Mouse (Mus musculus) liver, embryonic 14.5 days (tissue): ENCODE measurements around the gene Myl4. TPM values are rescaled to one million over a fixed set of nuclear protein-coding genes. Genes with fewer than 3 reads are reported as not detected.

Experiments used
- ATAC-seq: fragments of 200-750 bp; cut with Nextera tagmentation; 2 replicates; pipeline ENCODE4 v1.8.0; 2017; ENCODE audit warnings: moderate number of reproducible peaks, mild to moderate bottlenecking, moderate library complexity; ENCODE audit not compliant: insufficient read depth
- DNase-seq, 3 experiments: peaks; one replicate each; pipeline ENCODE4 v3.0.0-alpha.2; 2012 to 2013; ENCODE audit warnings: low read depth in 3 of 3, low spot score in 3 of 3
- H3K27ac ChIP-seq: fragments of 300-500 bp; sonication (generic); 2 replicates; pipeline ENCODE4 v1.5.1; 2014; ENCODE audit warnings: moderate library complexity, mild to moderate bottlenecking, control low read depth, inconsistent platforms
- H3K27me3 ChIP-seq: fragments of 300-500 bp; sonication (generic); 2 replicates; pipeline ENCODE4 v1.6.1; 2014; ENCODE audit warnings: mild to moderate bottlenecking, low read length, moderate library complexity; ENCODE audit not compliant: control insufficient read depth, insufficient read depth
- H3K36me3 ChIP-seq: fragments of 300-500 bp; sonication (generic); replicated peaks from 2 replicates; pipeline ENCODE4 v1.6.1; 2014; ENCODE audit warnings: low read depth; ENCODE audit not compliant: control insufficient read depth, insufficient read depth
- H3K4me1 ChIP-seq, 2 experiments: fragments of 200-500 bp in 1 of 2; fragments of 300-500 bp in 1 of 2; sonication (generic) in 1 of 2; replicated peaks; 2 replicates each; pipeline ENCODE4 v1.6.1; 2012 to 2014; ENCODE audit warnings: antibody characterized with exemption in 1 of 2, inconsistent platforms in 1 of 2, low read length in 1 of 2; ENCODE audit not compliant: control insufficient read depth in 2 of 2, insufficient read depth in 2 of 2
- H3K4me2 ChIP-seq: fragments of 300-500 bp; sonication (generic); 2 replicates; pipeline ENCODE4 v1.6.1; 2014; ENCODE audit warnings: low read depth, mild to moderate bottlenecking, control low read depth, moderate library complexity
- H3K4me3 ChIP-seq, 2 experiments: fragments of 200-500 bp in 1 of 2; fragments of 300-500 bp in 1 of 2; sonication (generic) in 1 of 2; 2 replicates each; pipeline ENCODE4 v1.5.1; 2012 to 2014; ENCODE audit warnings: low read depth in 2 of 2, low read length in 2 of 2, mild to moderate bottlenecking in 2 of 2, control low read depth in 1 of 2, inconsistent platforms in 1 of 2, moderate library complexity in 1 of 2; ENCODE audit not compliant: insufficient read depth in 1 of 2
- H3K9ac ChIP-seq: fragments of 300-500 bp; sonication (generic); replicated peaks from 2 replicates; pipeline ENCODE4 v1.6.1; 2014; ENCODE audit warnings: mild to moderate bottlenecking, control low read depth, moderate library complexity
- H3K9me3 ChIP-seq: fragments of 300-500 bp; sonication (generic); 2 replicates; pipeline ENCODE4 v1.6.1; 2016; ENCODE audit warnings: low read length, mixed read lengths; ENCODE audit not compliant: control insufficient read depth
- CTCF ChIP-seq: IDR thresholded peaks from 2 replicates; pipeline ENCODE4 v1.5.1; 2016; ENCODE audit warnings: antibody characterized with exemption, low read depth, control low read depth
- EP300 ChIP-seq: IDR thresholded peaks from 2 replicates; pipeline ENCODE4 v1.6.1; 2016; ENCODE audit warnings: antibody characterized with exemption, low read depth
- WGBS: fragments of 180-500 bp; shearing (Covaris S2); extraction: QIAGEN DNeasy Blood & Tissue Kit; methylation state at CpG from one replicate; pipeline ENCODE4 v1.1.7; 2014; ENCODE audit not compliant: insufficient replicate concordance; 5-methylcytosine and 5-hydroxymethylcytosine counted together
- polyA plus RNA-seq, 2 experiments: library from polyadenylated mRNA; depleted of rRNA in 1 of 2; stranded (reverse) in 1 of 2; unstranded in 1 of 2; fragments of >200 nt; fragmentation: Nextera tagmentation in 1 of 2; extraction: Ambion mirVana in 1 of 2; gene quantifications; 2 replicates each; pipeline versions ENCODE4 v1.2.1 to v1.2.3; 2012 to 2014

The Myl4 gene
- polyA plus RNA-seq, 2 experiments = 0.50 to 0.51 TPM

- Histone ChIP-seq H3K4me3 (no peak overlapping the region), H3K4me1 (no peaks in the 10 kb centered on the region), H3K27ac (no peak overlapping the region), H3K4me2 (no peak overlapping the region), H3K27me3 (no peaks in the 10 kb centered on the region), H3K9ac (no peak overlapping the region), H3K36me3 (no peaks in the 10 kb centered on the region), H3K9me3 (no peaks in the 10 kb centered on the region)
- 61% methylated on average over 5 of the region's 5 CpGs for WGBS
- TF ChIP-seq CTCF (no peak), EP300 (no peak)
- no peak for DNase-seq
- ATAC-seq = no peak
Measured at GRCm38 (mm10) chr11:104638006-104638405, 87.5 kb downstream of the Myl4 start.

- Histone ChIP-seq H3K9ac (no peak overlapping the region), H3K9me3 (no peaks in the 10 kb centered on the region), H3K27ac (no peak overlapping the region), H3K4me3 (no peak overlapping the region), H3K27me3 (no peaks in the 10 kb centered on the region), H3K4me2 (no peak overlapping the region), H3K36me3 (no peaks in the 10 kb centered on the region), H3K4me1 (no peaks in the 10 kb centered on the region)
- 16% methylated on average over 2 of the region's 2 CpGs for WGBS
- ATAC-seq (no peak), DNase-seq (no peak)
- TF ChIP-seq EP300 (no peak), CTCF (no peak)
Measured at GRCm38 (mm10) chr11:104638906-104639305, 88.4 kb downstream of the Myl4 start.

DNA sequence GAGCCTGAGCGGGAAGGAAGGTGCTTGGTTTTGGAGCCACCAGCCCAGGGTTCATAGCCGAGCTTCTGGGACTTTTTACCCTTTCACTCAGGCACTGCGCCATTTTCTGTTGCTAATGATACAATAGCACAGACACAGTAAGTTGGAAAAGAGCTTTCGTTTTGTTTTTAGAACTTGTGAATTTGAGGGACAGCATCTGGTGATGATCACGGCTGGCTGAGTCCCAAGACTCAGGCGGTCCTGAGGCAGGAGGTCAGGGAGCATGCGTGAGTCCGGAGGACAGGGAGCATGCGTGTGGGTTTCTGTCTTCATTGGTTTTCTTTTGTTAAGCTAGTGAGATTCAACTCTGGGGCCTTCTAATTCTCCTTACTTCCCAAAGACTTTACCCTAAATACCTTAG is 89.2 kb downstream of the Myl4 start:
- Histone ChIP-seq H3K36me3 (no peaks in the 10 kb centered on the region), H3K4me1 (no peaks in the 10 kb centered on the region), H3K9me3 (no peaks in the 10 kb centered on the region), H3K27ac (no peak overlapping the region), H3K9ac (no peak overlapping the region), H3K4me3 (no peak overlapping the region), H3K27me3 (no peaks in the 10 kb centered on the region), H3K4me2 (no peak overlapping the region)
- 78% methylated on average over 9 of the region's 9 CpGs for WGBS
- no peak for DNase-seq
- no peak for ATAC-seq
- TF ChIP-seq EP300 = no peak
- no peak for TF ChIP-seq CTCF

DNA sequence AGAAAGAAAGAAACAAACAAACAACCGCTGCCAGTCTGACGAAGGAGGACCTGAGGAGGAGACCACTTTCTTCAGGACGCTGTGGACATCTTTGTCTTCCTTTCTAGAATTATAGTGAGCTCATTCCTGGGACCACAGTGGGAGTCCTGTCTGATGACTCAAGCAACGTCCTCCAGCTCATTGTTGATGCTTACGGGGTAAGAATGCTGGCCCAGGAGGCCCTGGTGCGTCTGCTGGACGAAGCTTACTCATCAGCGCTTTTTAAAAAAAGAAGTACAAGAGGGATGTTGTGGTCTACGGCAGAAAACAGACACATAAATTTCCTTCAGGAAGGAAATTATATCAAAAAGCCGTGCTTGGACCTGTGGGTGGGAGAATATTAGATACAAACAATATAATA is 90.4 kb downstream of the Myl4 start:
- Histone ChIP-seq H3K27me3 (no peaks in the 10 kb centered on the region), H3K9me3 (no peaks in the 10 kb centered on the region), H3K4me1 (no peaks in the 10 kb centered on the region), H3K36me3 (no peaks in the 10 kb centered on the region), H3K9ac (no peak overlapping the region), H3K27ac (no peak overlapping the region), H3K4me3 (no peak overlapping the region), H3K4me2 (no peak overlapping the region)
- WGBS = 55% methylated on average over 10 of the region's 10 CpGs
- TF ChIP-seq EP300 (no peak), CTCF (no peak)
- no peak for DNase-seq
- no peak for ATAC-seq

GRCm38 (mm10) chr11:104643236-104643635 is 92.8 kb downstream of the Myl4 start:
- H3K27me3 ChIP-seq = no peaks in the 10 kb centered on the region
- no peak overlapping the region for H3K4me2 ChIP-seq
- DNase-seq = no peak
- no peak overlapping the region for H3K4me3 ChIP-seq
- no peak for ATAC-seq
- H3K9ac ChIP-seq = no peak overlapping the region
- no peak overlapping the region for H3K27ac ChIP-seq
- no peak for TF ChIP-seq EP300
- no peak for TF ChIP-seq CTCF
- no peaks in the 10 kb centered on the region for H3K9me3 ChIP-seq
- H3K4me1 ChIP-seq = no peaks in the 10 kb centered on the region
- no peaks in the 10 kb centered on the region for H3K36me3 ChIP-seq
- WGBS = 65% methylated on average over 4 of the region's 4 CpGs

Other genes with a start within 250 kb of the Myl4 start
- gene Kansl1, start 81.8 kb upstream of the Myl4 start, polyA plus RNA-seq (2012; rRNA removed) = 12.3 and 13.8 TPM in 2 replicates
- gene Kansl1, start 81.8 kb upstream of the Myl4 start, polyA plus RNA-seq (2014; fragmentation: Nextera tagmentation; extraction: Ambion mirVana) = 5.3 and 5.4 TPM in 2 replicates
- gene Cdc27, start within 50 bp of the Myl4 start, polyA plus RNA-seq (2012; rRNA removed) = 8.1 and 12.1 TPM in 2 replicates
- gene Cdc27, start within 50 bp of the Myl4 start, polyA plus RNA-seq (2014; fragmentation: Nextera tagmentation; extraction: Ambion mirVana) = 20.0 and 23.8 TPM in 2 replicates
- 10.1 and 11.2 TPM in 2 replicates for gene Itgb3, start 57.3 kb downstream of the Myl4 start, polyA plus RNA-seq (2012; rRNA removed)
- gene Itgb3, start 57.3 kb downstream of the Myl4 start, polyA plus RNA-seq (2014; fragmentation: Nextera tagmentation; extraction: Ambion mirVana) = 5.7 and 6.9 TPM in 2 replicates
- gene Gm11639, start 135.0 kb downstream of the Myl4 start, polyA plus RNA-seq (2012; rRNA removed) = 0.01 and 0.02 TPM in 2 replicates
- gene Gm11639, start 135.0 kb downstream of the Myl4 start, polyA plus RNA-seq (2014; fragmentation: Nextera tagmentation; extraction: Ambion mirVana) = 0.04 and 0.06 TPM in 2 replicates